Mouse (Mus musculus) right cerebral cortex, adult 18-20 months (tissue): ENCODE data around the gene Bdp1.
A peak's percentile ranks its signal among the peaks of the same experiment; 100 is the strongest.
"Not testable (repeated sequence)": the region's sequence is repeated elsewhere in the genome, so short reads cannot be mapped to it uniquely, and the experiment has no call there.

Experiments
- DNase-seq: peaks from one replicate; pipeline ENCODE4 v3.0.0; 2022; ENCODE audit warnings: mixed read lengths

The Bdp1 gene

DNA sequence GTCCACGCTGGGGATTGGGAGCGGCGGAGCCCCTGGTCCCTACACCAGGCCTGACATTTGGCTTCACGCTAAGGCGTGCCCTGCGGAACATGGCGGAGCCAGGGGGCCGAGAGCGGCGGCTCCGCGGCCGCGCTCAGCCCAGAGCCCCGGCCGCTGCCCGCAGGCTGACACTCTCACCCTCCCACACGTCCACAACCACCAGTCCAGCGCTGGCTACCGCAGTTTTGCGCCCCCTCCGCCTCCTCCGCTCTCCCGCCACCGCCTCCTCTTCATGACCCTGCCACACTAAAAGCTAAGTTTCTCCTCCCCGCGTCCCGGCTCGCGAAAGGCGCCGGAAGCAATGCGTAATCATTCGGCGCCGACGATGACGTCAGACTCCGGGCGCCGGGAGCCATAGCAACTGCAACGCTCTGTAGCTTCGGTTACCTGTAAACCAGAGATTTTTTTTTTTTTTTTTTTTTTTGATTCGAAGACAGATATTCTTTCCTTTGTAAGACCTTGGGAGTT, at the start of gene Bdp1:
TSS of gene Bdp1 (minus strand) at position 323 of the 507 bp plus-strand sequence.
- DNase-seq: peak; percentile 93

GRCm38 (mm10) chr13:100152659-100153058, 48.8 kb upstream of the Bdp1 start:
- DNase-seq: no peak

DNA sequence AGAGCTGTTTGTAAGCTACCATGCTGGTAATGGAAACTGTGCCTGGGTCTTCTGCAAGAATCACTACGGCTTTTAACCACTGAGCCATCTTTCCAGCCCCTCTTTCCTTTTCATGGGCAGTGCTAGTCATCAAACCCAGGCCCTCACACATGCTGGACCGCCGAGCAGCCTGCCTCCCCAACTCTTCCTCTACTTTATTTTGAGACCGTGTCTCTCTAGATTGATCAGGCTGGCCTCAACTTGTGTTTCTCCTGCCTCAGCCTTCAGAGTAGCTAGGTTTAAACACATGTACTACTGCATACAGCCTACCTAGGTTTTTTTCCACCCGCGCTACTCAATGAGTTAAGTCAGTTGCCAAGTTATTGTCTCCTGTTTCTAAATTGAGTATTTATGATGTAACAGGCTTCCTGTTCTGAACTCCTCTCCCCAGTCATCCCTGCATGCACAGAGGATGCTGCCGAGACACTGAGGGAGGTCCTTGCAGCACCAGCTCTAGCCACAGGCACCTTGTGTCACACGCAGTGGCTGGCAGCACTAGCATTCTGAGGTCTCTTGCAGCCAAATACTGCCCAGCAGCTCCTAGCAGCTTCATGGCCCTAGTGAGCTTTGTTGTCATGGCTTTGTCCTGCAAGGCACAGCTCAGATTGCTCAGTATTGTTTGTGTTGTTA, 37.9 kb upstream of the Bdp1 start:
- DNase-seq: no peak

GRCm38 (mm10) chr13:100125258-100125643, 21.4 kb upstream of the Bdp1 start:
- DNase-seq: no peak

GRCm38 (mm10) chr13:100124423-100125257, 20.8 kb upstream of the Bdp1 start, which contains the start of gene Smn1:
TSS of gene Smn1 (plus strand) at chr13:100124852.
- peak; percentile 98 for DNase-seq

DNA sequence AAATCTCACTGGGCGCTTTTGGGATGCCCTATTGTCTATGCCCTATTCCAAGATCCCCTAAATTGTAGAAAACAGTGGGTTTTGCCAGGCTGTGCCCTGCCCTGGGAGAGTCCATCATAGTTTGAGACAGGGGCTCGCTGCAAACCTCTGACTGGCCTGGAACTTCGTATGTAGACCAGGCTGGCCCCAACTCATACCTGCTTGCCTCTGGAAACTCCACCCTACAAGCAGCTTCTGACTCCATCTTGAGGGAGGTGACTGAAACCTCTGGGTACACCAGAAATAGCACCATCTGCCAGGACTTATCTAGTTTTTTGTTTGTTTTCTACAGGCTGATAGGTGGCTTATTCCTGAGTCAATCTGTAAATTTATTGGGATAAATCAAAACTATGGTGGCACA, 20.1 kb upstream of the Bdp1 start:
- DNase-seq: no peak

GRCm38 (mm10) chr13:100112218-100112972, 8.5 kb upstream of the Bdp1 start:
- no peak for DNase-seq

DNA sequence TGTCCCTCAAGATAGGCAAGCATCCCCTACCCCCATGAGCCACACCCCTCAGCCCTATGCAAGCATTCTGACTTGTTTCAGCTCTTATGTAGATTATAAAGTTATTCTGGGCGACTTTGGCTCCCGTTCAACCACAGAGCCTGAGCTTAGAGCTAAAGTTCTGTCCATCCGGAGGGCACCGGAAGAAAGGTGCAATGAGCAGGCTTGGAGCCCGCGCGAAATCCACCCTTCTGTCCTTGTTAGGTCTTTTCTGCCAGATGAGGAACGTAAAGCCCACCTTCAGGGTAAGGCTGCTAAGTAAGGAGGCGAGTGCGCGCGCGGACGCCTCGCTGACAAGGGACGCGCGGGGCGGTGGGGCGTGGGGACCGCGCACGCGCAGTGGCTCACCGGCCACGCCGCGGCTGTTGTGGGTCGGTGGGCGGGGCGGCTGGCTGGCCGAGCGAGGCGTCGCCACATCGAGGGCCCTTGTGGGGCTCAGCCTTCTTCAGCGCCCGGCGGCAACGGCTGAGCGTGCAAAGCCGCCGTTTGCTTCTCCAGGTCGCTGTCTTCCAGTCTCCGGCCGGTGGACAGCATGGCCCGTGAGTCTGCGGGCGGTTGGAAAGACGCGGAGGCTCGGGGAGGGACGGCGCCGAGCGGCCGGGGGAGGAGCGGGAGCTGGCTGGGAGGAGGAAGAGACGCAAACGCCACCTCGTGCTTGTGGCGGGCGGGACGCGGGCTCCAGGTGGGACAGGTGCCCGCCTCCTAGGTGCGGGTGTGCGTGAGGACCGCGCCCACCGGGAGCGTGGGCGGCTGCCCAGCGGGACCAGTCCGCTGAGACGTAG, 4.0 kb upstream of the Bdp1 start, which contains the start of gene Serf1:
TSS of gene Serf1 (plus strand) at position 361 of the 821 bp plus-strand sequence.
- peak; percentile 86 for DNase-seq

GRCm38 (mm10) chr13:100103052-100103658, 715 bp downstream of the Bdp1 start:
- DNase-seq: no peak

DNA sequence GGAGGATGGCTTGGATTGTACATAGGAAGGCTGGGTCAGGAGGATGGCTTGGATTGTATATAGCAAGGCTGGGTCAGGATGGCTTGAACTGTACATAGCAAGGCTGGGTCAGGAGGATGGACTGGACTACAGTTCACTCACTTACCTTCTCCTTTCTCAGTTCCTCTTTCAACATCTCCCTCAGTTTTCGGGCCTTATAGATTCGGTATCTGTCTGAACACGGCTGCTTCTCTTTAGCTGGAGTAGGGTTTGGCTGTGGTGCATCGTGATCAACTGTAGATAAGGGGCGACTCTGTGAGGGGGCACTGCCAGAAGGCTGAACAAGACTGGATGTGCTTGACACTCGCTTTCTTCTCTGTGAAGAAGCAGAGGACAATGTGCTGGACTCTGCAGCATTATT, 5.1 kb downstream of the Bdp1 start:
- DNase-seq: no peak

DNA sequence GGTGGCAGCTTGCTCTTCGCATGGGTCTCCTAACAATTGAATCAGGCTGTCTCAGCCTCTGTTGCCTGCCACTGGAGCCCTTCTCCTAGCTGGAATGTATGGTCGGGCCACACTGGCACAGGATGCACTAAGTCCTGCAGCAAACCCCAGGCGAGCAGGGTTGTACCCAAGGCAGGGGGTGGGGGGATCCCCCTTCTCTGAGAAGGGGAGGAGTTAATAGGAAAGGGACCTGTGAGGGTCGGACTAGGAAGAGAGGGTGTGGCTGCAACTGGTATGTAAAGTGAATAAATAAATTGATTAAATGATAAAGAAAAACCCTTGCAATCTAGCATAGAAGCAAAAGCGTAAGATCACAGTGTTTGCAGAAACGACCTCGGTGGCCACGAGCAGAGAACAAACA, 32.4 kb downstream of the Bdp1 start:
- DNase-seq: no peak

GRCm38 (mm10) chr13:100067821-100068220, 36.0 kb downstream of the Bdp1 start:
- no peak for DNase-seq

- no peak for DNase-seq
Measured at GRCm38 (mm10) chr13:100063936-100064335, 39.9 kb downstream of the Bdp1 start.

GRCm38 (mm10) chr13:100057738-100058137, 46.1 kb downstream of the Bdp1 start:
- DNase-seq: not testable (repeated sequence)

DNA sequence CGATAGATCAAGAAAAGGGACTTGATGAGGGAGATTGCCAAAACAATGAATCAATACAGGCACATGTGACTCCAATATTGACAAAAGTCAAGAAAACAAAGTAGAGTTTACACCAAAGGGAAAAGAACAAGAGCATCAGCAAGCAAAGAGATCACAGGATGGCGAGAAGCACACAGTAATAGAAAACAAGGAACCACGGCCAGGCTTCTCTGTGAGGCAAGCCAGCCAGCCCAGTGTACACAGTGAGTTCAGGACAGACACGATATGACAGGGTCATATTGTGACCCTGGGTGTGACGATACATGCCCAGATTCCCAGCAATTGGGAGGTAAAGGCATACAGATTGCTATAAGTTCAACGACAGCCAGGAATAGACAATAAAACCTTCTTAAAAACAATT, 77.9 kb downstream of the Bdp1 start:
- no peak for DNase-seq

- DNase-seq: no peak
Measured at GRCm38 (mm10) chr13:100016891-100017290, 87.0 kb downstream of the Bdp1 start.

- no peak for DNase-seq
Measured at GRCm38 (mm10) chr13:100015937-100016336, 87.9 kb downstream of the Bdp1 start.

DNA sequence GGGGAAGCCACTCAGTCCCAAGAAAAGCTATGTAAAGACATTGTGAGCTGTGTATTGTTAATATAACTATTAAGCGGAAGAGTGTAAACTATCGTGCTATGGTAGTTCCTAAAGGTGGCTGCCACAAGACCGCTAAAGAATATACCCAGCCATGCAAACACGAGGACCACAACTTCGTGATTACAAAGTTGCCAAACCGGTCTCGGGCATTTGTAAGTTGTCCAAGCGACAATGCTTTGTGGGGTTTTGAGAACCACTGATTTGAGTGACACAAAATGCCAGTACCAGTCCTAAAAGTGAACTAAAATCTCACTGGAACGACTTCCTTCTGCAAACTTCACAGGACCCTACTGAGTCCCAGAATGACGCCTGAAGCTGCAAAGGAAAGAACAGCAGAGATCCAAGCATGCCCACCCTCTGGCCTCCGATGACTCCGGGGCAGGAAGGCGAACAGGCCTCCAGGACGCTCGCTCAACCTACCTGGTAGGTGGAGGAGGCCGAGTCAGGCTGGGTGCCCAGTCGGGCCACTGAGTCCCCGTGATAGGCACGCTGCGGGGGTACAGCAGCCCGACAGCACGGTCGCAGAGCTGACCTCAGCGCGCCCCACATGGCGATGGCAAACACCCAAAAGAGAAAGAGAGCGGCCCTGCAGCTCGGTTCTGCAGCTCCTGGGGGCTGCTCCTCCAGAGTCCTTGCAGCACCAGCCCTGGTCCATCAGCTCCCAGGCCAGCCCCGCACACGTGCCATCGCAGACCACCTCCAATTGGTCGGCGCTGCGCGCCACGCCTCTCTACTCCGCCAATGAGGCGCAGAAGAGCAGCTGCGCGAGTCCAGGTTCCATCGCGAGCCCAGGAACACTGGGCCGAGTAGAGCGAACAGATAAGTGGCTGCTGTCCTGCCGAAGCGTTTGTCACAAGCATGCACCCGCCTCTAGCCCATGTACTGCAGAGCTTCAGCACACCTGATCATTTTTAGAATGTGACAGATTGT, 88.7 kb downstream of the Bdp1 start, which contains the start of gene Mccc2:
TSS of gene Mccc2 (minus strand) at position 734 of the 990 bp plus-strand sequence.
- peak; percentile 91 for DNase-seq

DNA sequence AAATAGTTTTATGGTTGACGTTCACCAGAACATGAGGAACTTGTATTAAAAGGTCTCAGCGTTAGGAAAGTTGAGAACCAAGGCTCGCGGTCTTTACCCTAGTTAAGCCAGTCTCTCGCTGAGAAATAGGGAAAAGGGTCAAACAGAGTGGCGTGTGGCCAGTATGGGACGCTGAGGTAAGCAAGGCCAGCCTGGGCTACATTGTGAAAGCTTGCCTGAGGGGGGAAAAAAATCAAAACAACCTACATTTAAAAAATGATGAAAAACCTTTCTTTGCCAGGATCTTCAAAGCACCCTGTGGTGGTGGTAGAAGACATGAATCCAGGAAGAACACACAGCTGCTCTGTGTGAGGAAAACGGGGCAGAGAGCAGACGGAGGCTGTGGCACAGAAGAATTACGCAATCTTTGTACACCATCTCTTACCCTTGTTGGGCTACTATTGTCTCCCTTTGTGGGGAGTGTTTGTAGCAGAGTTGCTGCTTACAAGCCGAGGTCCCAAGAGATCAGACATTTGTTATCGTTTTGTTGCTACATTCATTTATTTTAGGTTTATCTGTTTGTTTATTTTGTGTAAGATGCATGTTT, 97.9 kb downstream of the Bdp1 start:
- DNase-seq: no peak

DNA sequence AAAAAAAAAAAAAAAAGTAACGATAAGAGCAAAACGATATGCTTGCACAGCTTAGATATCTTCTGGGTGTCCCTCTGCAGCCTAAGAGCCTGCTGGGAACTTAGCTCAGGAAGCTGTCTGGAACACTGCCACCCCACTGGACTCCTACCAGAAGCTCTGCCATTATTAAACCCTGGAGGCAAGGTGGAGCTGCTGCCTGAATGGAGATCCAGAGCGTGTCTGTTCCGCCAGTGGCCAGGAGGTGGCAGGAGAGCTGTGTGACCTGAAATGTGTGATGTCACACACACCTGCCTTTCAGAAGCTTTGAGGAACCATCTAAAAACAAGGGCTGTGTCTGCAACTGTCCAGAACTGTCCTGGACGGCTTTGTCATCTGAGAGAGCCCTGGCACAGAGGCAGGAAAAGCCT, 102.1 kb downstream of the Bdp1 start:
- DNase-seq: peak; percentile 81
